In the genomic region with DNA sequence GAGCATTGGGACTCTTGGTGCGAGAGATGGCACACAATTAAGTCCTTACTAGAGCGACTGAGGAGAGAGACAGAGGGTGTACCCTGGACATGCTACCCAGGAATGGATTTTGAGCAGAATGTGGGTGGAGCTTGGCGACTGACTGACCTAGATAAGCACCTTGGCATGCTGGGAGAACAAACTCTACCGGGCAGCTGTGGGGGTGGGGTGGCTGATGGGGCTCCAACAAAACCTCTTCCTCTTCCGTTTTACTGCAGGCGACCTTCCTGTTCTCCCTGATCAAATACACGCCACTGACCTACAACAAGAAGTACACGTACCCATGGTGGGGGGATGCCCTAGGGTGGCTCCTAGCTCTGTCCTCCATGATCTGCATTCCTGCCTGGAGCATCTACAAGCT, we compare ENCODE assay signal across 16 mouse cellular contexts. TPM values are rescaled to one million over a fixed set of nuclear protein-coding genes. Genes with fewer than 3 reads are reported as not detected.
DNase-seq lines count a peak whose midpoint lies in the region; ATAC-seq and TF ChIP-seq lines count a peak whose summit lies in the region.
"Had no signal": no experiment of that assay in that cellular context is flagged by ENCODE, and none has a peak within 500 bp of the region (broad histone marks: within the 10 kb centered on the region; RNA-seq: fewer than 3 reads in every experiment).

No protein-coding gene starts in this region.

- peak; percentile 87 for ATAC-seq in liver, embryonic 12.5 days
- no peak for ATAC-seq in hindbrain, embryonic 14.5 days (ENCODE audit: low FRiP score)
- ATAC-seq: midbrain, embryonic 15.5 days had no signal

- H3K79me2 ChIP-seq in CH12.LX (replicated peaks; ENCODE audit: control insufficient read depth, extremely low read depth, insufficient read depth, poor library complexity, severe bottlenecking): no peaks in the 10 kb centered on the region

- TF ChIP-seq EP300 in CH12.LX (IDR thresholded peaks at IDR 0.05; ENCODE audit: low read length): no peak

- TF ChIP-seq CTCF in CH12.LX (conservative IDR thresholded peaks at IDR 0.05 in 1 of 2, IDR thresholded peaks at IDR 0.05 in 1 of 2; ENCODE audit: low read depth in 2 of 2, low read length in 2 of 2): no peak
- TF ChIP-seq CTCF in bone marrow macrophage, adult 2 months (IDR thresholded peaks at IDR 0.05; ENCODE audit: low read depth, low read length): no peak

- peaks cover 14 to 36% of the 10 kb centered on the region in 2 experiments for H3K4me1 ChIP-seq in CH12.LX (ENCODE audit: control insufficient read depth in 1 of 2, insufficient read depth in 2 of 2)
- peaks cover 41% of the 10 kb centered on the region for H3K4me1 ChIP-seq in bone marrow macrophage, adult 2 months (ENCODE audit: control insufficient read depth, insufficient read depth, low read length)
- peaks cover 28% of the 10 kb centered on the region for H3K4me1 ChIP-seq in liver, embryonic 12.5 days
- no peaks in the 10 kb centered on the region for H3K4me1 ChIP-seq in hindbrain, embryonic 14.5 days (replicated peaks; ENCODE audit: control insufficient read depth, insufficient read depth, low read length)
- H3K4me1 ChIP-seq: embryonic facial prominence, embryonic 12.5 days; midbrain, embryonic 15.5 days had no signal

- peak; percentile 94 for DNase-seq in CH12.LX (ENCODE audit: extremely low read depth)
- peak; percentile 21 for DNase-seq in spleen, adult 18-20 months
- no peak for DNase-seq in hindbrain, embryonic 14.5 days (ENCODE audit: low spot score)
- no peak for DNase-seq in cerebellum, postnatal 14 days
- no peak for DNase-seq in frontal cortex, adult 2 months (ENCODE audit: extremely low spot score in 1 of 2, low spot score in 1 of 2)
- DNase-seq in cerebellum, adult 9-10 months: no peak
- DNase-seq: cerebellum, adult 11 months; layer of hippocampus, postnatal 36 days; lung, adult 2 months had no signal

- H3K9ac ChIP-seq in CH12.LX (ENCODE audit: insufficient read depth, low read depth): peak overlapping the region; percentile 70
- H3K9ac ChIP-seq in liver, embryonic 12.5 days: peak overlapping the region; percentile 10; the same call in 1 of the 2 replicates
- H3K9ac ChIP-seq in hindbrain, embryonic 14.5 days: no peak overlapping the region
- H3K9ac ChIP-seq: embryonic facial prominence, embryonic 12.5 days; midbrain, embryonic 15.5 days had no signal

- 26% methylated on average over 8 of the region's 8 CpGs for WGBS in liver, embryonic 12.5 days (ENCODE audit: insufficient replicate concordance)
- WGBS in hindbrain, embryonic 14.5 days: 81% methylated on average over 8 of the region's 8 CpGs

- in situ Hi-C loops in CH12.LX (cut with MboI; ENCODE audit: low pct_ligation_motif_present, low pct_unique_long_range_greater_than_20kb, low sequenced_read_pairs): loop anchor here (5.0 to 10.0 kb wide), 2 partner anchors 149 to 198 kb away; no protein-coding TSS in a partner anchor

- no peaks in the 10 kb centered on the region for H3K9me3 ChIP-seq in CH12.LX (replicated peaks; ENCODE audit: low read length)
- no peaks in the 10 kb centered on the region for H3K9me3 ChIP-seq in liver, embryonic 12.5 days (replicated peaks)
- no peaks in the 10 kb centered on the region for H3K9me3 ChIP-seq in hindbrain, embryonic 14.5 days (ENCODE audit: control insufficient read depth, low read length)
- H3K9me3 ChIP-seq: embryonic facial prominence, embryonic 12.5 days; midbrain, embryonic 15.5 days had no signal

- peaks cover 0 to 13% of the 10 kb centered on the region in 2 experiments for H3K36me3 ChIP-seq in CH12.LX (replicated peaks in 1 of 2; ENCODE audit: control insufficient read depth in 1 of 2, insufficient read depth in 1 of 2, low read length in 1 of 2)
- no peaks in the 10 kb centered on the region for H3K36me3 ChIP-seq in liver, embryonic 12.5 days
- H3K36me3 ChIP-seq in hindbrain, embryonic 14.5 days (replicated peaks; ENCODE audit: control insufficient read depth, insufficient read depth): no peaks in the 10 kb centered on the region
- H3K36me3 ChIP-seq: embryonic facial prominence, embryonic 12.5 days; midbrain, embryonic 15.5 days had no signal

- peak overlapping the region; percentile 68 to 80 (median 77) for H3K4me3 ChIP-seq in CH12.LX (replicated peaks in 1 of 3; ENCODE audit: low read depth in 2 of 3, low read length in 2 of 3, poor library complexity in 1 of 3)
- peak overlapping the region; percentile 42 for H3K4me3 ChIP-seq in bone marrow macrophage, adult 2 months (ENCODE audit: insufficient read depth, low read length)
- peak overlapping the region; percentile 50 for H3K4me3 ChIP-seq in liver, embryonic 12.5 days
- no peak overlapping the region for H3K4me3 ChIP-seq in hindbrain, embryonic 14.5 days (replicated peaks; ENCODE audit: low read length)
- H3K4me3 ChIP-seq: embryonic facial prominence, embryonic 12.5 days; midbrain, embryonic 15.5 days had no signal

- no peak for TF ChIP-seq RAD21 in CH12.LX (IDR thresholded peaks at IDR 0.05; ENCODE audit: low read depth, low read length)

- peak; percentile 81 for TF ChIP-seq POLR2A in CH12.LX (IDR thresholded peaks at IDR 0.05; ENCODE audit: low read depth, low read length)
- TF ChIP-seq POLR2A in bone marrow macrophage, adult 2 months (IDR thresholded peaks at IDR 0.05; ENCODE audit: borderline replicate concordance, low read depth, low read length): no peak

- H3K27me3 ChIP-seq in CH12.LX (replicated peaks): peaks cover 11% of the 10 kb centered on the region
- peaks cover 7% of the 10 kb centered on the region; the same call in 1 of the 2 replicates for H3K27me3 ChIP-seq in liver, embryonic 12.5 days (replicated peaks)
- no peaks in the 10 kb centered on the region for H3K27me3 ChIP-seq in hindbrain, embryonic 14.5 days (ENCODE audit: control insufficient read depth, insufficient read depth, low read length)
- H3K27me3 ChIP-seq: midbrain, embryonic 15.5 days had no signal

- H3K27ac ChIP-seq in CH12.LX (ENCODE audit: insufficient read depth, low read depth): peak overlapping the region; percentile 39; the same call in 1 of the 2 replicates
- H3K27ac ChIP-seq in bone marrow macrophage, adult 2 months (ENCODE audit: insufficient read depth, low read depth, low read length): no peak overlapping the region
- H3K27ac ChIP-seq in liver, embryonic 12.5 days: peak overlapping the region; percentile 63
- H3K27ac ChIP-seq in hindbrain, embryonic 14.5 days: no peak overlapping the region
- H3K27ac ChIP-seq: embryonic facial prominence, embryonic 12.5 days; midbrain, embryonic 15.5 days had no signal

- H3K4me2 ChIP-seq in CH12.LX (ENCODE audit: insufficient read depth, low read depth, poor library complexity, severe bottlenecking): peak overlapping the region; percentile 26; the same call in 1 of the 2 replicates
- H3K4me2 ChIP-seq in liver, embryonic 12.5 days: peak overlapping the region; percentile 66
- no peak overlapping the region for H3K4me2 ChIP-seq in hindbrain, embryonic 14.5 days (replicated peaks)
- H3K4me2 ChIP-seq: embryonic facial prominence, embryonic 12.5 days; midbrain, embryonic 15.5 days had no signal

- dilution Hi-C loops in CH12.LX (cut with MboI; ENCODE audit: extremely low pct_ligation_motif_present, extremely low pct_unique_long_range_greater_than_20kb, low sequenced_read_pairs): no loop called here

TF ChIP-seq in CH12.LX, 34 proteins besides CTCF, POLR2A, EP300 and RAD21 (continues in another document):
- peak; percentile 40; the same call in 1 of the 2 replicates for TF ChIP-seq TCF12 (IDR thresholded peaks at IDR 0.05; ENCODE audit: low read depth, low read length)
- no peak for TF ChIP-seq CHD1 (IDR thresholded peaks at IDR 0.05; ENCODE audit: low read depth, low read length)
- peak; percentile 81 for TF ChIP-seq HCFC1 (IDR thresholded peaks at IDR 0.05; ENCODE audit: low read depth, low read length)
- no peak for TF ChIP-seq KAT2A (IDR thresholded peaks at IDR 0.05; ENCODE audit: insufficient replicate concordance, low read length)
- peak; percentile 92 for TF ChIP-seq ELF1 (IDR thresholded peaks at IDR 0.05; ENCODE audit: low read depth, low read length)
- no peak for TF ChIP-seq ZNF384 (IDR thresholded peaks at IDR 0.05; ENCODE audit: low read depth, low read length)
- TF ChIP-seq TBP (conservative IDR thresholded peaks at IDR 0.05; ENCODE audit: low read depth, low read length): peak; percentile 90
- peak; percentile 23; the same call in 1 of the 2 replicates for TF ChIP-seq IRF4 (IDR thresholded peaks at IDR 0.05; ENCODE audit: low read depth, low read length)
- TF ChIP-seq MXI1 (IDR thresholded peaks at IDR 0.05; ENCODE audit: low read depth, low read length): peak; percentile 32; the same call in 1 of the 2 replicates
- peak; percentile 82 for TF ChIP-seq NELFE (IDR thresholded peaks at IDR 0.05; ENCODE audit: low read depth, low read length)
- TF ChIP-seq ZMIZ1 (IDR thresholded peaks at IDR 0.05; ENCODE audit: low read depth, low read length): peak; percentile 34; the same call in 1 of the 2 replicates
- TF ChIP-seq MAFK (IDR thresholded peaks at IDR 0.05; ENCODE audit: insufficient replicate concordance, low read length): no peak
- peak; percentile 90 for TF ChIP-seq CHD2 (IDR thresholded peaks at IDR 0.05; ENCODE audit: low read length)
- 0 out of 2 replicates have a peak, but pooled peaks have one; percentile 6 for TF ChIP-seq NRF1 (IDR thresholded peaks at IDR 0.05; ENCODE audit: low read depth, low read length)
- TF ChIP-seq MAZ (IDR thresholded peaks at IDR 0.05; ENCODE audit: low read depth, low read length): no peak
- TF ChIP-seq POLR2AphosphoS2 (IDR thresholded peaks at IDR 0.05; ENCODE audit: low read depth, low read length): peak; percentile 25; the same call in 1 of the 2 replicates

RNA-seq across cellular contexts. Expression of a gene that starts 6.3 kb away (rescaled TPM):
- total RNA-seq in CH12.LX (2012; rRNA removed) (0.50 and 0.55 TPM in 2 replicates), CH12.LX (2014; rRNA removed) (2.5 and 3.7 TPM in 2 replicates)
- polyA plus RNA-seq in CH12.LX (2012; ENCODE audit: insufficient read length, low read depth): 2.5 and 2.8 TPM in 2 replicates
- polyA plus RNA-seq in bone marrow macrophage, adult 2 months (2012; ENCODE audit: insufficient read depth, insufficient read length, missing spikeins): 20.5 and 25.7 TPM in 2 replicates
- polyA plus RNA-seq in liver, embryonic 12.5 days (2016; fragmentation: Nextera tagmentation; extraction: Ambion mirVana): 0.87 and 0.94 TPM in 2 replicates
- polyA plus RNA-seq in hindbrain, embryonic 14.5 days (2014; fragmentation: Nextera tagmentation; extraction: Ambion mirVana): 1.2 and 1.6 TPM in 2 replicates
- polyA plus RNA-seq in frontal cortex, adult 2 months (2012; rRNA removed): 2.6 and 3.5 TPM in 2 replicates
- polyA plus RNA-seq: embryonic facial prominence, embryonic 12.5 days; heart, embryonic 14.5 days; intestine, embryonic 14.5 days; stomach, embryonic 14.5 days had no signal

RNA-seq across cellular contexts. Expression of a gene that starts 36.5 kb away (rescaled TPM):
- total RNA-seq in CH12.LX (2012; rRNA removed) (9.6 and 12.3 TPM in 2 replicates), CH12.LX (2014; rRNA removed) (12.7 and 15.4 TPM in 2 replicates)
- 17.4 and 21.5 TPM in 2 replicates for polyA plus RNA-seq in CH12.LX (2012; ENCODE audit: insufficient read length, low read depth)
- polyA plus RNA-seq in bone marrow macrophage, adult 2 months (2012; ENCODE audit: insufficient read depth, insufficient read length, missing spikeins): 1.1 and 1.3 TPM in 2 replicates
- polyA plus RNA-seq in liver, embryonic 12.5 days (2016; fragmentation: Nextera tagmentation; extraction: Ambion mirVana): 15.6 and 17.7 TPM in 2 replicates
- 49.6 and 51.1 TPM in 2 replicates for polyA plus RNA-seq in hindbrain, embryonic 14.5 days (2014; fragmentation: Nextera tagmentation; extraction: Ambion mirVana)
- polyA plus RNA-seq in frontal cortex, adult 2 months (2012; rRNA removed): 12.3 and 17.9 TPM in 2 replicates

Comparison
In these comparisons a context has a peak if more than half of its experiments do, and no peak if none do; other contexts are left out.
1. DNase-seq: peak in CH12.LX (single experiment) and spleen, adult 18-20 months (2 of 2); none in hindbrain, embryonic 14.5 days (single experiment), cerebellum, postnatal 14 days (0 of 2), frontal cortex, adult 2 months (0 of 2) and cerebellum, adult 9-10 months (single experiment).
2. H3K27ac ChIP-seq: peak in CH12.LX (single experiment) and liver, embryonic 12.5 days (single experiment); none in bone marrow macrophage, adult 2 months (single experiment) and hindbrain, embryonic 14.5 days (single experiment).